Mouse (Mus musculus) cerebellum, adult 18-20 months (tissue): ENCODE results near the gene Gm9918.

Experiments used
- DNase-seq, 2 experiments: peaks; one replicate each; pipeline ENCODE4 v3.0.0; 2021

Gene Gm9918

GRCm38 (mm10) chr15:102279092-102279782, 8.9 kb downstream of the Gm9918 start, which contains the start of gene Mfsd5:
TSS of gene Mfsd5 (plus strand) at chr15:102279454.
- peak; percentile 85 to 94 for DNase-seq

- peak; percentile 22 to 24 for DNase-seq
Observed at GRCm38 (mm10) chr15:102279783-102280520, 9.6 kb downstream of the Gm9918 start.

- DNase-seq: peak in 1 of 2 experiments; percentile 17
Observed at GRCm38 (mm10) chr15:102280623-102281022, 10.3 kb downstream of the Gm9918 start.

GRCm38 (mm10) chr15:102282463-102283292, 12.3 kb downstream of the Gm9918 start:
- DNase-seq: no peak

DNA sequence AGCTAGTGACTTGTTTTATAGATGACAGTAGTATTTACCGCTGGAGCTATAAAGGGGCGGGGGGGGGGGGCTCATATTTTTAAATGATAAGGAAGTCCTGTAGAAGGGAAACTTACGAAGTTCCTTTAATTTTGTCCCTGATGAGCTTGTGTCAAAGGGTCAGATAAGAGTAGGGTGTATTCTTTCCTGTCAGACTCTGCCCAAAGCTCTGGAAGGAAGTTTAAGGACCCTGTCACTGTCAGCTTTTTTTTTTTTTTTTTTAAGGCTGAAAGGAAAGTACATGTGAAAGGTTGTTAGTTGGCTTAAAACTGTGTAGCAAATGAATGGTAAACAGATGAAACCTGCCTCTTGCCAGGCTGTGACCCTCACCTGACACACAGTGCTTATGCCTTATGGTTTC, 13.3 kb downstream of the Gm9918 start:
- DNase-seq: no peak

GRCm38 (mm10) chr15:102287395-102287794, 17.0 kb downstream of the Gm9918 start:
- DNase-seq: peak; percentile 49 to 55

DNA sequence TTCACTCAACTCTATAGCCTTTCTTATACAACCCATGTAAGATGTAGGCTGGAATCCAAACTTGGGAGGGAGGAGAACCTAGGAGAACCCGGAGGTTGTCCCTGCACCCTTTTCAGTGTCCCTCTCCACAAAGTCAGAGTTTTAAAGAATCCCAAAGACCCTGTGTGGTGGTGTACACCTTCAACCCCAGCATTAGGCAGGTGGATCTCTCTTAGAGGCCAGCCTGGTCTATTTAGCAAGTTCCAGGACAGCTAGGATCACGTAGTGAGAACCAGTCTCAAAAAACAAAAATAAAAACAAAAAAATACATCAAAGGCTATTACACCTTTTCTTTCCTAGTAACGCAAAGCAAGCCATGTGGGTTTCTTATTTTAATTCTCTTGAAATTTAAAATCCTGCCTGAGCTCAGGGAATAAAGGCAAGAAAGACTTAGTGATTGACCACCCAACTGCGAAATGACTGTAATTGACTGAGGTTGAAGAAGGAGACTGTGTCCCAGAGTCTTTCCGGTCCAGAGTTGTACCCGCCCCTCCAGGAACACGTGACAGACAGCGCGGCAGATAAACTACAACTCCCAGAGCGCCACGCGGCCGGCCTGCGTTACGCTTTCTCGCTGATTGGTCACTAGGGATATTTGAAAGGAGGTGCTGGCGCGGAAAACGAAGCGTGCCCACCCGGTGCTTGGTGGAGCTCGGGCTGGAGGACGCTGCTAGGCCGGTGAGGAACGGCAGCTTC, 25.4 kb downstream of the Gm9918 start, which contains the start of gene Espl1:
Gene Espl1 (plus strand): TSS at position 634 of the 735 bp plus-strand sequence.
- DNase-seq: peak; percentile 93 to 97

- no peak for DNase-seq
Observed at GRCm38 (mm10) chr15:102296368-102297006, 26.1 kb downstream of the Gm9918 start.

GRCm38 (mm10) chr15:102302542-102302941, 32.2 kb downstream of the Gm9918 start:
- no peak for DNase-seq

DNA sequence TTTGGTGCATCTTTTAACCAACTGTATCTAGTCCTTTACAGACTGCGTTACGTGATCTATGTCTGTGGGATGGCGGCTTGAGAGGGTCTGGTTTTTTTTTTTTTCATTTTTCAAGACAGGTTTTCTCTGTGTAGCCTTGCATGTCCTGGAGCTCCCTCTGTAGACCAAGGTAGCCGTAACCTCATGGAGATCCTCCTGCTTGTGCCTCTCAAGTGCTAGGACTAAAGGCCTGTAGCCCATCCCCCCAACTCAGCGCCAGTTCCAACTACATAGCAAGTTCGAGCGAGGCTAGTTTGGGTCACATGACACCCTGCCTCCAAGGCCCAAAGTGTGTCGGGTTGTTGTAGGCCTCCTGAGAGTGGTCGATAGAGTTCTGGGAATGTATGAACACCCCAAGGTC, 38.4 kb downstream of the Gm9918 start:
- DNase-seq: no peak

DNA sequence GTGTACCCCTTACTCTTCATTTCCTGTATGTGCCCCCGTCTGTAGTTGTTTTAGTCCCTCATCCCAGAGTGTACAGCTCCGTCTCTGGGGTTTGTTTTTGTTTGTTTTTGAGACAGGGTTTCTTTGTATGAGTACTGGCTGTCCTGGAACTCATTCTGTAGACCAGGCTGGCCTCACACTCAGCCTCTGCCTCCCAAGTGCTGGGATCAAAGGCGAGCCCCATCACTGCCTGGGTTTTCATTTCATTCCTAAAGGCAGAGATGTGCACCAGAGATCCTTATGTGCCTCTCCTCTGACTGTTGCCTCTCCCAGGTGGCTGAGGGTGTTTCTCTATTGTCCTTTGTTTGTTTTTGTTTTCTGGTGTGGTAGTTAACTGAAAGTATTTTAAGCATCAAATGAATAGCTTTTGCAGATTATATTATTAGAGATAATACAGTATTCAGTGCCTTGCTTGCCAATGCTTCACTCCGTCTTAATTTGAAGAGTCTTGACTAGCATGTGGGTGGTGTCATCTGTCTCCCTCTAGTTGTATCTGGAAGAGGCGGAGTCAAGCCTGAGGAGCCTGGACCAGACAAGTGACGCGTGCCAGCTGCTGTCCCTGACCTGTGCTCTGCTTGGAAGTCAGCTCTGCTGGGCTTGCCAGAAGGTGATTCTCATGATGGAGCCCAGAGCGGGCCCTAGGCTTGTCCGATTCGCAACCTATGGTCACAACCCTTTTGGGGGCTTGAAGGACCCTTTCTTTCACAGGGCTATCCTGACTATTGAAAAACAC, 39.9 kb downstream of the Gm9918 start:
- DNase-seq: no peak

DNA sequence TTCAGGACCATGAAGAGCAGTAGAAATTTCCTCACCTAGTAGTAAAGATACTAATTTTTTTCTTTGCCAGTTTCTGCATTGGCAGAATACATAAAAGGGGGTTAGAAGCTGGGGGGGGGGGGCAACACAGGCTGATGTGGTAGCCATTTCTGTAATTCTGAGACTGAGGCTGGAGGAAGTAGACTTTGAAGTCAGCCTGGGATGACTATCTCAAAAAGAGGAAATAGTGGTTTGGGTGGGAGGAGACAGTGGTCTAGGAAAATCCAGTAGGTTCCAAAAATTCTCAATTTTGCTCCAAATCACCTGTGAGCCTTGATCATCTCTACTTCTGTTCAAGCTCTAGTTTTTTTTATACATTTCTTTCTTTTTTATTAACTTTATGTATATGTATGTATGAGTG, 41.1 kb downstream of the Gm9918 start:
- DNase-seq: no peak

DNA sequence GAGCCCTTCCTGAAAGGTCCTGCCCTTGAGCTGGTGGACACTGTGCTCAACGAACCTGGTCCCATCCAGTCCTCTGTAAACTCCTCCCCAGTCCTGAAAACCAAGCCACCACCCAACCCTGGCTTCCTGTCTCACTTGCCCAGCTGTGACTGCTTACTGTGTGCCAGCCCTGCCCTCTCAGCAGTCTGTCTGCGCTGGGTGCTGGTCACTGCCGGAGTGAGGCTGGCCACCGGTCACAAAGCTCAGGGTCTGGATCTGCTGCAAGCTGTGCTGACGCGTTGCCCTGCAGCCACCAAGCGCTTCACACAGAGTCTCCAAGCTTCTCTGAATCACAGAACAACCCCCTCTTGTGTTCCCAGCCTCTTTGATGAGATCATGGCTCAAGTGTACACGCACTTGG, 44.9 kb downstream of the Gm9918 start:
- no peak for DNase-seq

DNA sequence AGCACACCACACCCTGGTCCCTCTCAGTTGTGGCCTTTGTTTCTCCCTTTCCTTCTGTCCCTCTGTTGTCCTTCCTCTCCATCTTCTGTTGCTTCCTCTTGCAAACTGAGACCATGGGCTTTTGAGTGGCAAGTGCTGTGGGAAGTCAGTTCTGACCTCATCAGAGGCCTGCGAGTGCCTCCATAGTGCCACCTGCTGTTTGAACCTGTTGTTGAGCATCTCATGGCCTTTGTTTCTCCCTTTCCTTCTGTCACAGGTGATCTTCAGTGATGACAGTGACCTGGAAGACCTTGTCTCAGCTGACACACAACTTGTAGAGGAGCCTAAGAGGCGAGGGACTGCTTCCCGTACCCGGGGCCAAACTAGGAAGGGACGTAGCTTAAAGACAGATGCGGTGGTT, 45.9 kb downstream of the Gm9918 start:
- peak; percentile 69 for DNase-seq
